Mouse (Mus musculus) embryo, embryonic 10.5 days (tissue): ENCODE data around the gene Mxra8.

ENCODE experiments used
- DNase-seq: peaks from one replicate; pipeline ENCODE4 v3.0.0-alpha.2; 2015; ENCODE audit warnings: low spot score

Gene Mxra8

DNA sequence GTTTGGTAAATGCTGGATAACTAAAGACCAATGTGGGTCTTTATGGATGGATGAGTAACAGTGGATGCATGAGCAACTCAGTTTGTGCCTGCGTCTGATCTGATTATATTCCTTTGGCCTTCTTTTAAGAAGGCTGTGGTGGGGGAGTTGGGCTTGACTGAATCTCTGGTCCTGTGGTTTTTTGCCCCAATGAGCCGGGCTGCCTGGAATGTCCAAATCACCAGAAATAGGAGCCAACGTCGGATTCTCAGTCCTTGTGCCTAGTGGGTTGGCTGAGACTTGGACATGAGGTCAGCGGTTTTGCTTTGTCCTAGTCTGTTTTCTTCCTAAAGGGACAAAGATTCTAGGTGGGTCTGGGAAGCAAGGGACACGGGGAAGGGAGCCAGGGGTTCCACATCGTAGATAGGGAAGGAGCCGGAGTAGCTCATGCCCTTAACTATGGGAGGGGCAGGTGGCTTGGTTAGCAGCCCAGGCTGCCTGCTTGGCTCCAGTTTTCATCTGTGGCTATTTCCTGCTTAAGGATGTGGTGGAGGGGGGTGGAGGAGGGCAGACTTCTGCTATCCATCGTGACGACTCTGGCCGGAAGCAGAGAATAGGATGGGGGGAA lies 2.0 kb upstream of the Mxra8 start:
- DNase-seq = no peak

DNA sequence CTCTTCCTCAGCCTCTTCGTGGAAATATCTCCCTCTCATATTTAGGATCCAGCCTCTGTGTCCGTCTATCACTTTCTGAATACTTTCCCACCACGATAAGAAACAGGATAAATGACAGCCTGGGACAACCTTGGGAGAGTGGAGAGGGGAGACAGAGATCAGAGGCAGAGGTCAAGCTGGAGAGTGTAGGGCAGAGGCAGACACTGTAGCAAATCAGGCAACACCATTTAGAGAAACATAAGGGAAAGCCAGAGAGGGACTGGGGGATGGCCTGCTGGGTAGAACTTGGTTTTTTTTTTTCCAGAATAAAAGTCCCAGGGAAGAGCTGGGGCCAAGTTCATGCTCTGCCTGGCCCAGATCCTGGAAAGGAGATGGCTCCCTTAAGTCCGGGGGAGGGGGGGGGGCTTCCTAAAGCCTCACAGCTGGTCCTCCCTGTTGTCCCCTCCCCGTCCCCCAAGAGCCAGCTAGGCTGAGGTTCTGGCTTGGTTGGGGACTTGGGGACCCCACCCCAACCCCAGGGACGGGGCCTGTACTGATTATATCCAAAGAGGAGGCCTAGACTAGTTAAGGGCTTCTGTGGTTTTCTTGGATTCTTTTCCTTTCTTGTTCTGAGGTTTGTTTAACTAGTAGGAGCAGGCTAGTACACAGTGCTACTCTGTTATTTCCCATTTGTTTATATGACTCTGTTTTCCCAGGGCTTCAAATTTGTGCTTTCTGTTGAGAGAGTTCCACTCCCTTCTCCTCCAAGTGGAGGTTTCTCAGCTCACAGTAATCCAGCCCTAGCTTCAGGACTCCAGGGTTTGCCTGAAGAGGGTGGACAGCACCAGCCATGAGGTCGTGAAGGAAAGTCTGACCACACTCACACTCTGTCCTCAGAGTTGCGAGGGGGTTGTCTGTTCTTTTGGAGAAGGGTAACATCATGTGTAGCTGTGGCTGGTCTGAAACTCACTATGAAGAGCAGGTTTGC lies 1.0 kb upstream of the Mxra8 start:
- DNase-seq = no peak

DNA sequence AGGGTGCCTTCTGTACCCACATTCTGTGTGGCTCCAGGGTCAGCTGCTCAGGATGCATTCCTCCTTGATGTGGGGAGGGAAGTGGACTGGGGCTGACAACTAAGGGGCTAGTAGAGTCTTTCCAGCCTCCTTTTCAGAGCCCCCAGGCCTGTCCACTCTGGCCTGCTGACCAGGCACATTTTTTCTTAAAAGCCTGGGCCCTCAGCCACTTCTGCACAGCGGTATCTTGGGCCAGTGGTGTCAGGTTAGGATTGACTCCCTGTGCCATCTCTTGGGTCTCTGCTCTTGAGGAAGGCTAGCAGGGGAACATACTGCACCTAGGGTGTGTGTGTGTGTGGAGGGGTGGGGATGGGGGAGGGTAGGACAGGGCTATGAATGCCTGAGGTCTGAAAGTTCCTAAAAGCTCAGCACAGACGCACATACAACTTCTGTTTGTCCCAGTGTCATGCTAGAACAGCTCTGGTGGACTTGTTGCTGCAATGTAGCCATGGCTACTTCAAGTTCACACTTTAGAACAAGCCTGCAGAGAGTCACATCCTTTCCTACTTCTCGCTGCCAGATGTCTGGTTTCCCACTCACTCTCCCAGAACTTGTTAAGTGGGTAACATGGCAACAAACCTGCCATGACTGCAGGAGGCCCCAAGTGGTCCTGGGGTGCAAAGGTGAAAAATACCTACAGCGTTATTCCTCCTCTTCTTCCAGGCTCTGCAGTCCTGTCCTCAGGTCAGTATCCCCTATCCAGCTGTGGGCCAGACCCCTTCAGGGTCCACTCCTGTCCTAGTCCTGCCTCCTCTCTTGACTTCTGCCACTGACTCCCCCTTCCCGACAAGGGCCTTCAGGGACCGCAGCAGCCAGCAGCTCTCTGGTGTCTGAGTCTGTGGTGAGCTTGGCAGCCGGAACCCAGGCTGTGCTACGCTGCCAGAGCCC lies 859 bp downstream of the Mxra8 start:
- peak; percentile 29 for DNase-seq

DNA sequence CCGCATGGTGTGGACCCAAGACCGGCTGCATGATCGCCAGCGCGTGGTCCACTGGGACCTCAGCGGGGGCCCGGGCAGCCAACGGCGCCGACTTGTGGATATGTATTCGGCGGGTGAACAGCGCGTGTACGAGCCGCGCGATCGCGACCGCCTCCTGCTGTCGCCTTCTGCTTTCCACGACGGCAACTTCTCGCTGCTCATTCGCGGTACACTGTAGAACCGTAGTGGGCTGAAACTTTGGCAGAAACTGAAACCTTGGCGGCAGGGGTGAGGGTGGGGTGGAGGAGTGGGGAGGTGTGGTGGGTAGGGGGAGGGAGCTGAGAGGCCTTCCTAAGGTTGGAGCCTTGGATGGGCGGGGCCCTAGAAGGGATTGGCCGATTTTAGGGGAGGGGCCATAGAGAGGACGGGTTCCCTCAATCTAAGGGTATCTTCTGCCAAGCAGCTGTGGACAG lies 1.5 kb downstream of the Mxra8 start:
- DNase-seq = peak; percentile 81

DNA sequence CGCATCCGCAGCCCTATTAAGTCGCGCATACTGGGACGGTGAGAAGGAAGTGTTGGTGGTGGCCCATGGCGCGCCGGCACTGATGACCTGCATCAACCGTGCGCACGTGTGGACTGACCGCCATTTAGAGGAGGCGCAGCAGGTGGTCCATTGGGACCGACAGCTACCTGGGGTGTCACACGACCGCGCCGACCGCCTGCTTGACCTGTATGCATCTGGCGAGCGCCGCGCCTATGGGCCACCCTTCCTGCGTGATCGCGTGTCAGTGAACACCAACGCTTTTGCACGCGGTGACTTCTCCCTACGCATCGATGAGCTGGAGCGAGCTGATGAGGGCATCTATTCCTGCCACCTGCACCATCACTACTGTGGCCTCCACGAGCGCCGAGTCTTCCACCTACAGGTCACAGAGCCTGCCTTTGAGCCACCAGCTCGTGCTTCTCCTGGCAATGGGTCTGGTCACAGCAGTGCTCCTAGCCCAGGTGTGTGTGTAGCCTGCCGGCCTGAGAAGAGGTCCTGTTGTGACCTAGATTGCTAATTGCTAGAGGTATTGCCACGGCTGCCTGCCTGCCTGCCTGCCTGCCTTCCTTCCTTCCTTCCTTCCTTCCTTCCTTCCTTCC lies 2.3 kb downstream of the Mxra8 start:
- DNase-seq = no peak

DNA sequence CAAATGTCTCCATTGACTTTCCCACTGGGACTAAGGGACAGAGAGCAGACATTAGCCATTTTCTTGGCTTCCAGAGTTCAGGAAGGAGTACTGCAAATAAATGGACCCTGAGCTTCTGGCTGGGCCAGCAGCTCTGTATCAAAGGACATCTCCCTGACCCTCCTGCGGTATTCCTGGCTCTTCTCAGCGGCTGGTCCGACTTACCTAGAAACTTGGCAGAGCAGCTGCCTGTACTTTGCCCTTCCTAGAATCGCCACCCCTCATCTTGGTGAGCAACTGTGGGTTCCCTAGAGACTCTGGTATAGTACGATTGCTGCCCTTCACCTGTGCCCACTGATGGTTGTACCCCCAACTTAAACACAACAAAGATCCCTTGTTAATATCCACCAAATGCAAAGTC lies 3.8 kb downstream of the Mxra8 start:
- DNase-seq = no peak

DNA sequence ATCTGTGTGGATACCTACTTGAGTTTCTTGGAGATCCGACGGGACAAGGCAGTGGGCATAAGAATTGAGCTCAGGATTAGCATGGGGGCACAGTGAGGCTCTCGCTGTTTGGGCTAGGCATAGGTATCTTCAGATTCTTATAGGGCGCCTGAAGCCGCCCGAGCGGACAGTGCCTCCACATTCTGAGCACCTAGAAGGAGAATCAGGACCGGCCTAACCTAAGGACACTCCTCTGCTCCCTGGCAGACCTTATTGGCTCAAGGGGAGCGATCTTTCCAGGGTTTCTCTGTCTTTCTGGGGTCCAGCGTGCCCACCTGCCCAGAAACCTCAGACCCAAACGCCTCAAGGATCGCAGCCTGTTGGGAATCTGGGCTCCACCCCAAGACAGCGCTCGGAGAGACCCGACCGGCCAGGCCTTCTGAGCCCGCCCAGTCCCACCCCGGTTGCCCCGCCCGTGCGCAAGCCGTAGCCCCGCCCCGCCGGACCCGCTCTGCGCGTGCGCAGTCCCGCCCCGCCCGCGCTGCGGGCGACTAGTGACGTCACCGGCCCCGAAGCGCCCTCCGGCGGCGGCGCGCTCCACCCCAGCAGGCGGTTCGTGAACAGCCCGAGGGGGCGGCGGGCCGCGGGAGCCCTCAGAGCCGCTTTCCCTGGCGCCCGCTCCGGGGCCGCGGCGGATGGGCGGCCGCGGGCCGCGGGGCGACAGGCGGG lies 7.5 kb downstream of the Mxra8 start, which contains the start of gene Dvl1:
Gene Dvl1 (plus strand): TSS at position 532 of the 708 bp plus-strand sequence.
- DNase-seq = peak; percentile 91

DNA sequence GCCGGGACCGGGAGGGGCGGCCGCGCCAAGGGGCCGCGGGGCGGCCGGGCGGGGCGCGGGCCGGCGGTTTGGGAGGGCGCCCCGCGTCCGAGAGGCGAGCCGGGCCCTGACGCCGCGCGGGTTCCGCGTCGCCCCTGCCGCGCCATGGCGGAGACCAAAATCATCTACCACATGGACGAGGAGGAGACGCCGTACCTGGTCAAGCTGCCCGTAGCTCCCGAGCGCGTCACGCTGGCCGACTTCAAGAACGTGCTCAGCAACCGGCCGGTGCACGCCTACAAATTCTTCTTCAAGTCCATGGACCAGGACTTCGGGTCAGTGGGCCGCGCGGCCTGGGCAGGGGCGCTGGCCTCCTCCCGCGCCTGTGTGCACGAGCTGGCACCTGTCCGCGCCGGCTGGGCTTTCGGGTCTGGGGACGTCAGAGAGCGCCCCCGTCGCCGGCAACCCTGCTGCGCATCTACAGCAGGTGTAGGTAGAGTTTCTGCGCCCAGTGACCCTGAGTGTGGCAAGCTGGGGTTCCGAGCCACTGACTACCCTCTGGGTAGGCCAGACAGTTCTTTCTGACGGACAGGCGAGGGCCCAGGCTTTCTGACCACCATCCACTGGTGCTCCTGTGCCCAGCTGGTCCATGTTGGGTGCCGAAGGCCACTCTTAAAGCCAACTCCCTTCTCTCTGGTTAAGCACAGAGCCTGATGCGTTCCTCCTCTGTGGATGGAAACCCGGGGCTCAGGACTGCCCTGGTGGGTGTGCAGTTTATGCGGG lies 8.3 kb downstream of the Mxra8 start:
- DNase-seq = peak; percentile 37

DNA sequence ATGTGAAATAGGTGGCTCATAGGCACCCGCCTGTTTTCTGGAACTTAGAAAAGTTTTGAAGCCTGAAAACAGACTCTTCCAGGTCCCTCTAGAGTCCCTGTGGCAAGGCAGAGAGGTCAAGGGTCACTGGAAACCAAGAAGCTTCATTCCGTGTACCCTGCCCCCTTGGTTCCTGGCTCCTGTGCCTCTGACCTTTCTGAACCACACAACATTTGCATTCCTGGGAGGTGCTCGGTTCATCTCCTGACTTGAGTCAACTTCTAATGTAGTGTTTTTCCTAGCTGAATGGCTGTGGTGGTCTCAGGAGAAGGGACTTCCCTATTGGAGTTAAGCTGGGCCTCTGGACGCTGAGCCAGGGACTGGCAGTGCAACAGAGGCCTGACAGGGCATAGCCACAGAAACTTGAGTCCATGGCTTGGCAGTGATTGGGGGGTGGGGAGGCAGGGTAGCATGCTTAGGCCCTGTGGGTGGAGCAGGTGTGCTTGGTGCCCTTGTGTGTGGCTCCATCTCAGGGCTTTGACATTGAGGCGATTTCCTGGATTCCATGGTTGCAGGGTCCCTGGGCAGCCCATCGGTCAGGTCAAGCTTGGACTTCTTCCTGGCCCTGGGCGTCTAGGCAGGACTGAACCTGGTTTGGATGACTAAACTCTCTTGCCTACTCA lies 9.1 kb downstream of the Mxra8 start:
- DNase-seq = peak; percentile 22

DNA sequence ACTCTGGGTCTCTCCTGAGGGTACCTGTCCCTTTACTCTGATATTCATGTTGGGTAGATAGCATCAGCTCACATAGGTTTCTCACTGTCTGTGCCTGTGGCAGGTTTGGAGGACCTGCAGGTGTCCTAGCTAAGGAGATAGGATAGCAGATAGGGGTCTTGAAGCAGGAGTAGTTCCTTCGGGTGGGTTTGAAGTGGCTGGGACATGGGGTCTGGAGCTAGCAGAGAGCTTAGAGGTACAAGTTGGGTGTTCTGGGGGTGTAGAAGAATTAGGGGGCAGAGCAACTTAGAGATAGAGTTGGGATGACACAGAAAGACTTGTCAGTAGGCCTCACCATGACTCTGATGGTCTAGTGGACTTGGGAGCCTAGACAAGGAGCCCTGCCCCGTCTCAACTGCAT lies 9.9 kb downstream of the Mxra8 start:
- DNase-seq = no peak

DNA sequence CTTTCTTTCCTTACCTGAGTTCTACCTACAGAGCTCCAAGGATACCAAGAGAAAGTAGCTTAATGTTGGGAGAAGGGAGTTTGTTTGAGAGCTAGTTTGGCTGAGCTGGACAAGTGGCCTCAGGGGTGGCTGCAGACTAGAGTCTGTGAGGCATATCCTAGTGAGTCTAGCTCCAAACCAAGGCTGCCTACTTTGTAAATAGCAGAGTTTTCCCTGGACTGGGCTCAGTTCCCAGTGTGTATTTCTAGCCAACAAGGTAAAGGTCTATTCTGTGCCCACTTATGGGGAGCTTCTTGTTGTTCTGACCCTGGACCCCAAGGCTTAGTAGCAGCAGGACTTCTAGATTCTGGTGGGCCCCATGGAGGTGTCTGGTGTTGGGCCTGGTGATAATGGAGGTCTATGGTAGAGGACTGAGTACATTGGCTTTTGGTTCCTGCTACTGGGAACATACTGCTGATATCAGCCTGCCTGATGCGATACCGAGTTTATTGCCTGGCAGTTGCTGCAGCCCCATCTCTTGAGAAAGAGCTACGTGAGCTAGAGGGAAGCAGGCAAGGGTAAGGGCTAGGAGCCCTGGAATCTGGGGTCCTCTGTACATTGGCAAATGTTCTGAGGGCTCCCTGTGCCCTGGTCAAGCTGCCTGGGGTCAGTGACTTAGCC lies 10.4 kb downstream of the Mxra8 start:
- no peak for DNase-seq

DNA sequence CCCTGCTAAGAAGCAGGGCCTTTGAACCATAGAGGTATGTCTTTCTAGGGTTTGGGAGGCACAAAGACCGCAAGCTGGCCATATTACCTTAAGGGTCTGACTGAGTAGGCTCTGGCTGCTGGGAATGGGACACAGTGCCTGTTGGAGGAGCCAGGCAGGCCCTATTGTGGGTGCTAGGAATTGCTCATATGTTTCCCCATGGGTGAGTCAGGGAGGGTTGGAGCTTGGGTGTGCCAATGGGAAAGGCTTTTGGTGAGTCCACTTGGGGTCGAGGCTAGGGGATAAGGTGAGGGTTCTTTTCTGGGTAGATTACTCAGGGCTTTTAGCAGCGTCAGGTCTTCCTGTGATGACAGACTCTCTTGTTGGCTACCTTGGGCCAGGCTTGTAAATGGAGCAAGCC lies 11.9 kb downstream of the Mxra8 start:
- no peak for DNase-seq

DNA sequence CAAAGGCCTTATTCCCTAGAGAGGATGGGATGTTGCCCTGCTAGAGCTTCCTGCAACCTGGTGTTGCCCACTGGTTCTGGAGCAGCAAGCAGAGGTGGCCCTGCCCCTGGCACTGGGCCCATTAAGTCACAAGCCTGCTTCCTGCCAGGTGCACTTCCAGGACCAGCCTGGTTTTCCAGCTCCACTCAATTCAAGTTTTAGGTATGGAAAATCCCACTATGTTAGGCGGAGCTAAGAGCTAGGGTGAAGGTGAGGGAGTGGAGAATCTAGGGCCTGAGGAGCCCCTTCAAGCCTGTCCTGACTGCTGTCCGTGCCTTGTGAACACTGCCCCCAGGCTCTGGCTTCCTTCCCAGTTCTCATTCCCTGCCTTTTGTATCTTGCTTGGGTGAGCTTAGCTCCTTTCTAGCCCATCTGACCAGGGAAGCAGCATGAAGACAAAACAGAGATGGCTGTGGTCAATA lies 12.5 kb downstream of the Mxra8 start:
- DNase-seq = no peak

DNA sequence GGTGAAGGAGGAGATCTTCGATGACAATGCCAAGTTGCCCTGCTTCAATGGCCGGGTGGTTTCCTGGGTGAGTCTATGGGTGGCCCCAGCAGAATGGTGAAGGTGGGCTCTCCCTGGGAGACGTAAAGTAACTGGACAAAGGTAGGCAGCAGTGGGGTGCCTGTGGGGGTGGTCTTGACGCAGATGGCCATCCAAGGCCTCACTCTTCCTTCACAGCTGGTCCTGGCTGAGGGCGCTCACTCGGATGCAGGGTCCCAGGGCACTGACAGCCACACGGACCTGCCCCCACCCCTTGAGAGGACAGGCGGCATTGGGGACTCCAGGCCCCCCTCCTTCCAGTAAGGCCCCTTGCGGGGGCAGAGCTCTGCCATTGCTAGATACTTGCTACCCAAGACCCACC lies 13.9 kb downstream of the Mxra8 start:
- DNase-seq = no peak

DNA sequence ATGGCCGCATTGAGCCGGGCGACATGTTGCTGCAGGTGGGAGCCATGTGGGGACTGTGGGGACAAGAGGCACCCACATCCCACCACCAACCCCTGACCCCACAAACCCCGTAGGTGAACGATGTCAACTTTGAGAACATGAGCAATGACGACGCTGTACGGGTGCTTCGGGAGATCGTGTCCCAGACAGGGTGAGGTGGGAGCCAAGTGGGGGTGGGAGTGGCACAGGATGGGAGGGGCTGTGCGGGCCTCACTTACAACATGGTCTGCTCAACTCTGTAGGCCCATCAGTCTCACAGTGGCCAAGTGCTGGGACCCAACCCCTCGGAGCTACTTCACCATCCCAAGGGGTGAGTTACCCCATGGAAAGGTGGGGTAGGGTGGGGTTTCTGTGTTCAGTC lies 15.5 kb downstream of the Mxra8 start:
- no peak for DNase-seq

DNA sequence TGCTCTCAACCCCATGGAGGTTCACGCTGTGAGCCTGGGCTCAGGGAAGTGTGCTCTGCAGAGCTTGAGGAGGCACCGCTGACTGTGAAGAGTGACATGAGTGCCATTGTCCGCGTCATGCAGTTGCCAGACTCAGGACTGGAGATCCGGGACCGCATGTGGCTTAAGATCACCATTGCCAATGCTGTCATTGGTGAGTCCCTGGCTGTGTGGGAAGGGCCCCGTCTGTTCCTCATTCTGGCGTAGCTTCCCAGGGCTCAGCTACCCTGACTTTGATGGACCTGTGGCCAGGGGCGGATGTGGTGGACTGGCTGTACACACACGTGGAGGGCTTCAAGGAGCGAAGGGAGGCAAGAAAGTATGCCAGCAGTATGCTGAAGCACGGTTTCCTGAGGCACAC lies 16.6 kb downstream of the Mxra8 start:
- no peak for DNase-seq

DNA sequence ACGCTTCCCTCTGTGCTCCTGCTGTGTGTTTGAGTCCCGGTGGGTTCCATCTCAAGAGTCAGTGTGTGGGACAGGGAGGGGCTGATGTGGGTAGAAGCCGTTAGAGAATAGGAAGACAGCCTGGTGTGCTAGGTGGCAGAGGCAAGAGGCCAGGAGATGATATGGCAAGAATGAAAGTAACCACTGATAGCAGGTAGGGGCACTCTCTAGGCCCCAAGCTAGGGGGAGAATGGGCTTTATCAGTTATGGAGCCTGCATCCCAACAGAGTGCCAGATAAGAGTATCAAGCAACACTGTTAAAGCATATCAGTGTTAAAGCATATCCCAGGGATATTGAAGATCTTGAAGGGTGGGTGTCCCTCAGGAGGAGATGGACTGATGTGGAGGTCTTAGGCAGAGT lies 17.4 kb downstream of the Mxra8 start:
- DNase-seq = no peak

DNA sequence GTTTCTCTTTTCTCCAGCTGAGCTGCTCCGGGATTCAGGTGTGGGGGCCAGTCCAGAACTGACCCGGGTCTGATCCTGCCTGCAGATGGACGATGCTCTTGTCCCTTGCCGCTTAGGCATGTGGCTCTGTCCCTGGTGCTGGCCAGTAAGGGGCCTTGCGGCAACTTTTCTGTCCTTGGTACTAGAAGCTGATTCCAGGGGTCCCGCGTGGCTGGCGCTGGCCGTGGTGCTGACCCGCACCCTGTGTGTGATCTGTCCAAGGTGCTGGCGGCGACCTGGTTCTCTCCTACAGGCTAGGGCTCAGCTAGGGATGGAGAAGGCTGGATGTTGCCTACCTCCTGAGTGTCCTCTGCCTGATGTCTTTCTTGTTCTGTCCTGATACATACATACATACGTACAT lies 19.8 kb downstream of the Mxra8 start:
- DNase-seq = peak; percentile 82

DNA sequence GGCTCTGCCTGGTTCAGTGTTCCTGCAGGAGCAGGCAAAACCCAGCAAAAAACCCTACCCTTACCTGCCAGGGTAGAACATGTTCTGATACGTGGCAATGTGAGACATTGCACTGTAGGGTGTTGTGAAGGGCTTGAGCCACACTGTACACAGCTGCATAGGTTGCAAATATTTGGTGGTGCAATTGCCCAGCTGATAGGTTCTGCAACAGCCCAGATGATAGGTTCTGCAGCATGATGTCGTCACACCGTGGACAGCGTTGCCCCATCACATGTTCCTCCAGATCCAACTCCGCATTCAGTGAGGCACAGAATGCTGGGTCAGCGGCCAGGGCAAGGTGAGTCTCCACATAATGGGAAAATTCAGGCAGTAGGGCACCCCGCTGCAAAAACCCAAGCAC lies 22.3 kb downstream of the Mxra8 start:
- DNase-seq = no peak
